Mouse (Mus musculus): ENCODE results near the gene Crot.
"Not testable (repeated sequence)": the region's sequence is repeated elsewhere in the genome, so short reads cannot be mapped to it uniquely, and the experiment has no call there.

Crot gene

DNA sequence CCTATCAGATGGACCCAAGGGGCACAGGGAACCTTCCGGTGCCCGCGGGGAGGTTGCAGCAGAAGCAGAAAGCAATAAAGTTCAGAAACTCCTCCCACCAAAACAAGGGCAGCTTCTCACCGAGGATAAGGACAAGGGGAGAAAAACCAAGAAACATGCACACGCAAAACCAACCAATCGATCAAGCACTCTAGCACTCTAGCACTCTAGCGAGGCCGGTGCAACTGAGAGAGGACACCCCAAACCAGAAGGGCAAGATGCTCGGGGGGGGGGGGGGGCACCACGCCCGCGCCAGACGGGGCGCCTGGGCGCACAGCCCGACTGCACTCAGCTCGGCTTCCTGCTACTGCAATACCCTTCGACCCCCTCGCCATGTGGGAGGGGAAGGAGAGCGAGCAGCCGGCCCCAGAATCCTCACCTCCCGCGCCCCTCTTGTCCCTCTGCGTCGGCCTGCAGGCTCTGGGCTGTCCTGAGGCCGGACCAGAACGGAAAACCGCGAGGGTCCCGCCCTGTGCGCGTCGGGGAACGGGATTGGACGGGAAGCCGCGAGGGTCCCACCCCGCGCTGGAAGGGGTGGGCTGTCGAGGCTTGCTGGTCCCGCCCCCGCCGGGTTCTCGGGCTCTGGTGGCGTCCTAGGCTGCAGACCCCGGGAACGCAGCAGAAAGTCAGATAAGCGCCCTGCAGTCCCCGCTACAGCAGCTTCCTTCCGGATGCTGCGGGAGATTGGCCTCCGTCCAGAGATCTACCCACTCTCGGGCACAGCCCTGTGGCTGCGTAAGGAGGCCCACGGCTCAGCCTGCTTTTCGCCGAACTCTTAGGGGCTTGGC is at the start of gene Crot:
Gene Crot, minus strand, starts transcription at position 639 of the 827 bp plus-strand sequence.
- DNase-seq (ENCODE audit: low read depth), result peak; percentile 90

DNA sequence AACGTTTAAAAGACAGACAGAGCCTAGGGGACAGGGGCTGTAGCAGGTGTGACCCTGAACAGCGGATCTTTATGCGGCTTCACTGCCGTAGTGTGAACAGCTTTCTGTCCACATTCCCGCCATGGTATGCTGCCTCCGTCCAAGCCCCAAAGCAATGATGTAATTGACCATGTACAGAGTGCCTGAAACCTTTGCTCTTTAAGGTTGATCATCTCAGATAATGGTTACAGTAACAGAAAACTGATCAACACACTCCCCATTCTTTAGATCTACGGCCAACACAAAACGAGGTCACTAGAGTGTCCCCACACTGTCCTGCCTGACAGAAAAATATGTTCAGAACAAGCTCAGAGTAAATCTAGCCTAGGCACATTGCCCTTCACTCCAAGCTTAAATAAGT is 48.8 kb upstream of the Crot start:
- DNase-seq (ENCODE audit: low read depth), result no peak

DNA sequence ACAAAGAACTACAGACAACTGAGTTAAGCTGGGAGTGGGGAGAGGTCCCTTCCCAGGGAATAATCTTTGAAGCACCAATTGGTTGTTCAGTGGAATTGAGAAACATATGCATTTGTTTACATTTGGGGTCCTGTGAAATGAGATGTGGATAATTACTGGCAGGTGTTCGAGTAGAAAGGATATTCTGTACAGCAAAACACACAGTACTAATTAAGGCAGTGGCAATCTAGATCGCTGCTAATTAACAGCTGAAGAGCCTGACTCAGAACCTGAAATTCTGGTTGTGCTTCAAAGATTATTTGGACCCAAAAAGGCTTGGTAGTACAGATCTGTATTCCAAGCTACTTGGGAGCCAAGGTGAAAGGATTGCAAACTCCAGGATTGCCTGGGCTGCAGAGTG is 47.7 kb upstream of the Crot start:
- DNase-seq (ENCODE audit: low read depth), result no peak

DNA sequence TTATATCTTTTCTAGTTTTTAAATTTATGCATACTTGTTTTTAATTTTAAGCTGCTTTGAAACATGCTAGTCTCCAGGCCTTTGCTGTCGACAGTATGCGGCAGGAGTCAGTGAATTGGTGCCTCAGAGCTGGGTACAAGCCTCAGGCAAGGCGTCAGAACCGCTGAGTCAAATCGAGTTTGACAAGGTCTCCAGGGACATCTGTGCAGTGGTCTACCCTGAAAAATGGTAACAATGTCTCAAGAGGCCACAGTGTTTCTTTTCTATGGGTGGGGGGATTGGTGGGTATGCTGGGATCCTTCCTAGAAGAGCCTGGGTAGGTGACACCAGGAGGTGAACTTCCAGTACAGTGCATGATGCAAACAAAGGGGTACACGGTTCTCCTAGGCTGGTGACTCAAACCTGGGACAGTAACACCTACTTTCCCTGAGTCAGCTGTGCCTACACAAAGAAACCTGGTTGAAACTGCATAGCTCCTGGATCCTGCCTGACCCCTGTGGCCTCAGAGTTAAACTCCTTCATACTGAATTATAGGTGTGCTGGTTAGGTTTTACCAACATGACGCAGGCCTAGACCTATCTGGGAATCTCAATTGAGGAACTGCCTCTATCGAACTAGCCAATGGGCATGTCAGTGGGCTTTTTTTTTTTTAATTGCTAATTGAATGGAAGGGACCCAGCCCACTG is 46.6 kb upstream of the Crot start:
- DNase-seq (ENCODE audit: low read depth), result no peak

DNA sequence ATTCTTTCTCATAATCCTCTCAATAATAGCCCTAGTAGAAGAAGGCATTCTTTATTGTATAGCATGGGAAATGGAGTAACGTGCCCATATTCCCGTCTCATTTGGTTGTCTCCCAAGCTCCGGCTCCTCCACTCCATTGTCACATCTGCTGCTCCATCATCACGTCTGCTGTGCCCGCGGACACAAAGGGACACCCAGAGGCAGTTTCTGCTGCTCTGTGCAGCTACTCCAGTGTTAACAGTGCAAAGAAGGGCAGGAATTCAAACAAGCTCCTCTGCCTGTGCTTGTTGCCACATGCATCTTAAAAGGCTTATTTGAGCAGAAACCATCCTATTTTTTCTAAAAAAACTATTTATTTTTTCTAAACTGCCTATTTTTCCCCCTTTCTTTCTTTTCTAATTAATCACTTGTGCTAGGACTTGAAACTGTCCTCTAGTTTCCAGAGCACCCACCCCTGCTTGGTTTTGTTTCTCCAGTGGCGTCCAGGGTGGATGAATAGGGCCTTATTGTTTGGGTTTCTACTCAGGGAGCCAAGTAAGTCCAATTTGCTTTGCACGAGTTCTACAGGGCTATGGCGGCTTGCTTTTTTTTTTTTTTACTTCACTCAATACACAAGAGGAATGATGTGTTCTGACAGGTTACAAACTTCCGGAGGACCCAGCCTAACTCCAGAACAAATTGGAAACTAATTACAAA is 45.7 kb upstream of the Crot start:
- DNase-seq (ENCODE audit: low read depth), result no peak

DNA sequence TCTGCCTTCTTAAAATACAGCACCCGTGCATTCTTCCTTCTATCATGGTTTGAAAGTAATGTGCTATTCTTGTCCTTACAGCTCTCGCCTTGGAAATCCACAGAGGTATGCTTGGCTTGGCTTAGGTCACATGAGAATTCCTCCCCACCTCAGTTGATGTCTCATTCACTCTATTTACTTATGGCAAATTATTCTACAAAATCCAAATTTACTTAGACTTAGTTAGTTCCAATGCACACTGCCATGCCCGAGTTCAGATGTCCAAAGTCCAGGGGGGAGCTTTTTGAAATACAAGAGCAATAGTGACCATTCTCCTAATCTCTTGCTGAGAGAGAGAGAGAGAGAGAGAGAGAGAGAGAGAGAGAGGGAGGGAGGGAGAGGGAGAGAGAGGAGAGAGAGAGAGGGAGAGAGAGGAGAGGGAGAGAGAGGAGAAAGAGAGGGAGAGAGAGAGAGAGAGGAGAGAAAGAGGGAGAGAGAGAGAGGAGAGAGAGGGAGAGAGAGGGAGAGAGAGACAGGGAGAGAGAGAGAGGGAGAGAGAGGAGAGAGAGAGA is 43.6 kb upstream of the Crot start:
- no peak for DNase-seq (ENCODE audit: low read depth)

DNA sequence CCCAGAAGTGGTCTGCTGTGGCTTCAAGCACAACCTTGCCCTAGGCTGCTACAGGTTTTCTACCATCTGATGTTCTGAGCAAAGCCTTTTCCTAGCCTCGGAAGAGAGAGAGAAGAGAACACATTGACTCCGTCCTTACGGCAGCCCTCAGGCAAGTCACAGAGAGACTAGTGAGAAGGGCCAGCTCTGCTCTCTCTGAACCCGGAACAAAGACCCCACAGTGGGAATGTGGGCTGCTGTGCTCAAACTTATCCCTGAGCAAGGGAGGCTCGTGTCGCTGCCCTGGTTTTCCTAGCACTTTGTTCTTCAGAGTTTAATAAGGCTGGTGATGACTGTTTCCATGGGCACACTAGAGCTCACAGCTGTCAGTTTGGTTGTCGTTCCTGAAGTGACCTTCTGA is 42.9 kb upstream of the Crot start:
- DNase-seq (ENCODE audit: low read depth), result no peak

DNA sequence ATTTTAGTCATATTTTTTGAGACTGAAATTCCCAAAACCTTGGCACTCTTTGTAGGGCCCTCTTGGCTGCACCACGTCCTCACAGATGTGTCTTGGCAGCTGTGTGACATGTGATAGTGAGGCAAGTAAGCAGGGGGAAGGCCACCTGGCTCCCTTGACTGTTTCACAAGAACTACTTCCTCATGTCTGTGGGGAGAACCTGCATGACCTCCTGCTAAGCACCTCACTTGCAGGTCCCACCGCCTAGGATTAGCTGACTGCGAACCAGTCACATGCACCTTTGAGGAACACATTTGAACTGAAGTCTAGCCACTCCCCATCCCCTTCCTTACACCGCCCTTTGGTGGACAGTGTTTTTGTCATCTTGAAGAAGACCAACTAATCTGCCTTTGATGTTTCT is 40.2 kb upstream of the Crot start:
- no peak for DNase-seq (ENCODE audit: low read depth)

DNA sequence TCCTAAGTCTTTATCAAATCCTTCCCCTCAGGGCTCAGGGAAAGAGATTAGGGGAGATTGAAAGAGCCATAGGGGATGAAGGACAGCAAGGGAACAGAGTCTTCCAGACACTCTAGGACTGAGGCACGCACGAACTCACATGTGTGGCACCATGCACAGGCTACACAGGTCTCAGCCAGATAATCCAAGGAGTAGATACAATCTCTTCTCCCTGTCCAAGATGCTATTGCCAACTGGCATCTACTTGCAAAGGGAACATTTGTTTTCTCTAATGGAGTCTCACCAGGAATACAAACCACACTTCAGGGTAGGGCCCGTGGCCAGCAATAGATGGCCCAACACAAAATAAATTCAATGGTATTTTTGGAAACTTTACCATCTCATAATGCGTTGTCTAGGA is 38.3 kb upstream of the Crot start:
- no peak for DNase-seq (ENCODE audit: low read depth)

DNA sequence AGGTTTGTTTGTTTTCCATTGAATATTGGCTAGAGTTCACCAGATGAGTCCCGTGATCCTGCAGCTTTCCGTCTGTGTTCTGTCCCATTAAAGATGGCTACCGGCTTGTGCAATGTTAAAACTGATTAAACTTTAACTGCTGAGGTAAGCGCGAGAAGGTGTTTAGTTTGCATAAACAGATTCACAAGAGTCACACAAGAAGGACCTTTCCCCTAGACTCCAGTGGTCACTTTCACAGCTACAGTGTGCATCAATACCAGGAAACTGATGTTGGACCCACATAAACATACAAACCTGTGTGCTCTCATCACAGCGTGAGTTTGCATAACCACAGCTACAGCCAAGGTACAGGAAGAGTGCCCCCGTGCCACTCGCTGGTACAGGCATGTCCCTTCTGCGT is 37.4 kb upstream of the Crot start:
- no peak for DNase-seq (ENCODE audit: low read depth)

DNA sequence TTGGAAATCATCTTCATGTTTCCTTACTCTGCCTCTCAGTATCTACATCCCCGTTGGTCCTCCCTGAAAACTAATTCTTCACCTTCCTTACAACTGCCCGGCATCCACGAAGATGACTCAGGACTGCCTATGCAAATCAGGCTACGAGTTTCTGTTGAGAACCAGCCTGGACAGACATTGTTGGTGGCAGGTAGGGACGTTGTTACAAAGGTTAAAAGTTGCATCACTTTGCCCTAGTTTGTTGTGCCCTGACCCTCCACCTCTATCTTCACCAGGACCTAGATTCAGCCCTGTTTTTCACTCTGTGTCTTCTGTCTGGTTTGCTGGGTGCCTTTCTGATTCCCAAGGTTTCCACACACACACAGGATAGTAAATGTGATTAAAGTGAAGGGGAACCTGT is 36.7 kb upstream of the Crot start:
- no peak for DNase-seq (ENCODE audit: low read depth)

DNA sequence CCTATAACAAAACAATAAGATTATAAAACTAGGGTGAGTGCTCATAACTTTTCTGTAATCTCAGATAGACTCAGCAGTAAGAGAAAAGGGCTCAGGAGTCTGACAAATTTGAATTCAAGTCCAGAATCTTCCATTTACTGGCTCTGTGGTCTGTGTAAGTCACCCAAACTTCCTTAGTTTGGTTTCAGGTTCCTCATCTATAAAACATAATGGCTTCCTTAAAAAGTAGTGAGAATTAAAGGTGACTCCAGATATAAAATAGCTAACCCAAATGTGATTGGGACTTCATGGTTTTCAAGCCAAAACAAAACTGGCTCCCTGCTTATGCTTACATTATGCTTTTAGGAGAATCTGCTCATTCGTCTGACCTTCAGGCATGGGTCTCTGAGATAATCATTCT is 35.5 kb upstream of the Crot start:
- no peak for DNase-seq (ENCODE audit: low read depth)

DNA sequence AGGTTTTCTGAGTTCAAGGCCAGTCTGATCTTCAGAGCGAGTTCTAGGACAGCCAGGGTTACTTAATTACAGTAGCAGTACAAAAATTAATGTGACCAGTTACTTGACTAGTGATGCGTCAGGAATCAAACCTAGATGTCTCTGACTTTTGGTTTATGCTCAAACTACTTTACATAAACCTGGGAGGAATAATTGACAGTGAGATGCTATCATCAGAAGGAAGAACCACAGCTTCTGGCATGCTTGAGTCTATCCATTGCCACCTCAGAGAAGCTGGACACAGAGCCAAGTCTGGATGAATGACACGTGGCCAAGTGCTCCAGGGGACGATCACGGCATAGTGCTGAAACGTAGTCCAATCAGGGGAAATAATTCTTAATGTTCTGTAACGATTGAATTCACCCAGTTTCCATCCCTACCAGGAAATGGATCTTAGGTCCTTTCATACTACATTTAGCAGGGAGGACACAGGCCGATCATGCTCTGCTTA is 35.0 kb upstream of the Crot start:
- DNase-seq (ENCODE audit: low read depth), result no peak

DNA sequence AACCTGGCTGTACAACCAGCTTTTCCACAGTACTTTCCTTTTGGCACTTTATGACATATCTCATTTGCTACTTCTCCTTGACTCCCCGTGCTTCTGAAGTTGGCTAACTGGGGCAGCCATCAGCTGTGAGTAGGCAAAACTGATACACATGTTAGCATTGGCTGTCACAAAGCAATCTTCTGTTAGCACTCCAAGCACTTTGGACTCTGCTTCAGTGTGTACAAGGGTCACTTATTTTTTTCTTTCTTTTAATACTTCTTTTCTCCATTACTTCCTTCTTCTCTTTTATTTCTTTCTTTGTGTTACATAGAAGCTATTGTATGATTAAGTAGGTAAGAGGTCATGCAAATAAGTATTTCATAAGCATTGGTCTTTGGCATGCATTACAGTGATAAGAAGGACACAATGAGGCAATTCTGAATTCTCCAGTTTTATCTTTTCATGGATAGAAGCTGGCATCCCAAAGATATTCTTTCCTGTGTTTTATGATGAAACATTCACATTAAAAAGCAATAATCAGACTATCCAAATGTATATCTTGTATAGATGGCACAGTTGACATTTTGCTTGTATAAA is 31.2 kb upstream of the Crot start:
- DNase-seq (ENCODE audit: low read depth), result no peak

DNA sequence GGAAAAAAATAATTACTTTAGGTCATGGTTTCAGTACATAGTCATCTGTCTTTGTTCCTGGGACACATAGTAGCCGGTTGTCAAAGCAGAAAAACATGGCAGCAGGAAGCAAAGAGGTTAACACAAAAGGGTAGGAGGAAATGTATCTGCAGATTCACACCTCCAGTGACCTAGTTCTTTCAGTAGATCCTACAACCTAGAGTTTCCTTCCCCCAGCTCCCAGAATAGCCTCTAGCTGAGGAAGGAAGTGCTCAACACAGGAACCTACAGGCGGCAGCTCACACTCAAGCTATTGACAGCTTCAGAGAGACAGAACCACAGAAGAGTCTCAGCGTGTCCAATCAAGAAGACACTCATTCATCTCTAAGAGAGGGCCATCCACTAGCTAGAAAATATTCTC is 18.2 kb upstream of the Crot start:
- DNase-seq (ENCODE audit: low read depth), result peak; percentile 42

DNA sequence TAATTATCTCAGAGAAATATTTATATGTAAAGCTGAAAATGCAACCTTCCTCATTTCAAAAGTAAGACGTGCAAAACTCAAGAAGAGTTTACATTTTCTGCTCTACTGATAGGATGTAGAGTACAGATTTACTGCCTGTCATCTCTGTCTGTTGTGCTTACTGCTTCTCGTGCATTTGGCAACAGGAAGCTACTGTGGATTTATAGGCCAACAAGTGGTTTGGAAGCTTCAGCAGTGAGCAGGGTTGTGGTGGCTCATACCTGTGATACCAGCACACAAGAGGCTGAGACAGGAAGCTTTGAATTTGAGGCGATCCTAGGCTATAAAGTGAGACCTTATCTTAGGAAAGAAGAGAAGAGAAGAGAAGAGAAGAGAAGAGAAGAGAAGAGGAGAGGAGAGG is 17.6 kb upstream of the Crot start:
- DNase-seq (ENCODE audit: low read depth), result peak; percentile 33

DNA sequence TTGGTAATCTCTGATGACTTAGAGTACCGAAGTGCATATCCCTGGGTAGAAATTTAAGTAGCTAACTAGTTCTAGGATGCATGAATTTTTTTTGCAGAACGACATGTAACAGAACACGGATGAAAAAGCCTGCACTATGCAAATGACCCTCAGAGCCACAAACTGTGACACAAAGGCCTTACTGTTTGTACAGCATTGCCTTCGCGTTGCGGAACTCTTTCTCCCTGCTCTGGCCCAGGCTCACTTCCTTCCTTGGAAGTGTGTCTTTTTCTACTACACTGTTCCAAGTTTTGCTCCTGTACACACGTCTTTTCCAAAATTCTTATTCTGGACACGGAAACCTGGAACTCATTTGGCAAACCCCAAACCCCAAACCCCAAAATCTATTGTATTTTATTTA is 14.2 kb upstream of the Crot start:
- no peak for DNase-seq (ENCODE audit: low read depth)

DNA sequence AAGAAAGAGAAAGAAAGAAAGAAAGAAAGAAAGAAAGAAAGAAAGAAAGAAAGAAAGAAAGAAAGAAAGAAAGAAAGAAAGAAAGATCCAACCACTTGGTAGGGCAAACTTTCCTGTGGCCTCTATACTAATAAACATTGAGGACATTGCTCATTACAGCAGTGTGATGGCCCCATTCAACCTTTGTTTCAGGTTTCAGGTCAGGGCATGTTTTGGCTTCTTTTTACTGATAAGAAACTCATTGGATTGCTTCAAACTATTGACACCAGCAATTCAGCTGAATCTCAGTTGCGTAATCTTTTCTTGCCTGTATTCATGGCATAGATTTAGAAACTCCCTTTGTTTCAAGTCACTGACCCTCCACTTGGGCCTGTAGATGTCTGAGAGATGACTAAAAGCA is 13.0 kb upstream of the Crot start:
- DNase-seq (ENCODE audit: low read depth), result no peak

DNA sequence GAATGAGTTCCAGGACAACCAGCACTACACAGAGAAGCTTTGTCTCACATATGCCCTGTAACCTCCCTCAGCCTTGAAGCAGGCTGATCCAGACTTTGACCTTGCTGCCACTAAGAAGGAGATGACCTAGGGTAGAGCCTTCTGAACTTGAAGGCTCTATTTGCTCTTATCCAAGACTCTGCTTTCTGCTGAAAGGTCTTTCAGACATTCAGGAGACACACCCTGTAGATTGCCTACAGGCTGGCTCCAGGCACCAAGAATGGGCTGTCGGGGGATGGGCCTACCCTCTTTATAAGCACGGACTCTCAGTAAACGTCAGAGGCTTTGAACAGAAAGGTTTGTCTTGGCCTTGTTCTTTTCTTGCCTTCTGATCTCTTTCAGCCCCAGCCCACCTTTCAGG is 9.5 kb upstream of the Crot start:
- DNase-seq (ENCODE audit: low read depth), result not testable (repeated sequence)

DNA sequence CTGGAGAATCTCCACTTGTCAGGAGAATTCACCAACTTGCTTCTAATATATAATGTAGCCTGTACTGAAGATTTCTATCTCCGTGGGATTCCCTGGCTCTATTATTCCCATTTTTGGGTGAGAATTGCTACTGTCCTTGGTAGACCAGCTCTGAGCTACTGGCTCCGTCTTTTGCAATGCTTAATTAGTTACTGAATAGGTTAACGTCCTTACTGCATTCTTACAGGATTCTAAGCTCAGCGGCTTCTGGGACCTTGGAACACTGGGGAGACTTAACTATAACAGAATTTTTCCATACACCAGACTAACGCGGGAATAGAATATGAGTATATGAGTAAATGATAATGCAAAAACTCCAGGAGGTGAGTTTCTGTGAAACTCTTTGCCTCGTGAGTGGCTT is 2.9 kb upstream of the Crot start:
- not testable (repeated sequence) for DNase-seq (ENCODE audit: low read depth)

DNA sequence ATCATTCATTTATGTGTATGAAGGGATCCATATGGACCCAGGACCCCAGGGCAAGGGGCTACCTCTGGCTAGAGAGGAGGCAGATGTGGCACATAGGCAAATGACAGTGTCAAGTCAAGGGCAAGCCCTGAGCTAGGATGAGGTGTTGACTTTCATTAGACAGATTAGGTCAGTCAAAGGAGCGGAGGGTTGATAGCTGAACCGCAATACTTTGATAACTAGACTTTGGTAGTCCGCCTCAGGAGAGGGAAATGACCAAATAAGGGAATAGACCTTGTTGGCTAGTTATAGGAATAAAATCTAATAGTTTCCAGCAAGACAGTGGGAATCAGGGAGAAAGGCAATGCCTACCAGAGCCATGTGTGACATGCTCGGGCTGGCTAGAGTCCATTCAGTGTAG is 2.0 kb upstream of the Crot start:
- DNase-seq (ENCODE audit: low read depth), result no peak

DNA sequence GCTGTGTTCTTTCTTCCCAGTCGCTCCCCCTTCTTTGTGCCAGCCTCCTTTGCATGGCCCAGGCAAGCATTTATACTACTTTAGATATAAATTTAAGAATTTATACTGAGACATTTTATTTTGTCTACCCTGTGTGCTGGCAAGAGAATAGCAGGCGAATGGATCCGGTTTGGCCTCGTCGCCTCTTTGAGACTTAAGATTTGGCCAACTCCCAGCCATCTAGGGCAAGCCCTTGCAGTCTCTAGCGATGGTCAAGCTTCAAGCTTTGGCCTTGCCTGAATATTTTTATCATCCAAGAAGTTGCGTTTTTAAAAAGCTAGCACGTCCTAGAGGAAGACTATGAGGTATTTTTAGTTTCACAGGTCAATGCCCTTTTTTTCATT is 380 bp upstream of the Crot start:
- DNase-seq (ENCODE audit: low read depth), result no peak

All from induced T-regulatory cell, adult 2 months (primary cell).